ENCODE assay signal across 7 mouse cellular contexts in genomic region chr4:89575529-89575928, GRCm38 (mm10).
DNase-seq lines count a peak whose midpoint lies in the region; ATAC-seq and TF ChIP-seq lines count a peak whose summit lies in the region.

No protein-coding gene starts in this region.

- 24% methylated on average over 10 of the region's 10 CpGs for WGBS in neural tube, embryonic 11.5 days

- H3K4me1 ChIP-seq in ES-Bruce4 (ENCODE audit: control insufficient read depth, insufficient read depth, low read length), result no peaks in the 10 kb centered on the region
- no peaks in the 10 kb centered on the region for H3K4me1 ChIP-seq in neural tube, embryonic 11.5 days (ENCODE audit: control insufficient read depth, insufficient read depth, low read length)

- H3K9ac ChIP-seq in ES-Bruce4 (ENCODE audit: low read depth, poor library complexity, severe bottlenecking), result no peak overlapping the region
- no peak overlapping the region for H3K9ac ChIP-seq in neural tube, embryonic 11.5 days (ENCODE audit: low read length)

- no peak for TF ChIP-seq EP300 in ES-Bruce4 (IDR thresholded peaks at IDR 0.05; ENCODE audit: insufficient read depth, low read depth, low read length)

- no peak overlapping the region for H3K4me2 ChIP-seq in neural tube, embryonic 11.5 days (ENCODE audit: low read depth)

- 0 out of 2 replicates have a peak, but pooled peaks have one; percentile 59 for ATAC-seq in neural tube, embryonic 11.5 days (ENCODE audit: insufficient read depth, low FRiP score, low TSS enrichment)

- TF ChIP-seq POLR2A in ES-Bruce4 (IDR thresholded peaks at IDR 0.05; ENCODE audit: insufficient read depth, low read length), result no peak

- H3K27me3 ChIP-seq in ES-Bruce4 (ENCODE audit: control insufficient read depth, insufficient read depth, low read length, poor library complexity, severe bottlenecking), result no peaks in the 10 kb centered on the region
- H3K27me3 ChIP-seq in neural tube, embryonic 11.5 days (ENCODE audit: control insufficient read depth, insufficient read depth, low read length), result no peaks in the 10 kb centered on the region

- TF ChIP-seq CTCF in ES-Bruce4 (IDR thresholded peaks at IDR 0.05; ENCODE audit: low read depth, low read length), result peak; percentile 43

- no peaks in the 10 kb centered on the region for H3K36me3 ChIP-seq in ES-Bruce4 (ENCODE audit: control insufficient read depth, insufficient read depth, low read length, poor library complexity, severe bottlenecking)
- no peaks in the 10 kb centered on the region for H3K36me3 ChIP-seq in neural tube, embryonic 11.5 days (ENCODE audit: control insufficient read depth, insufficient read depth, low read length)

- no peaks in the 10 kb centered on the region for H3K9me3 ChIP-seq in ES-Bruce4 (replicated peaks; ENCODE audit: control insufficient read depth, insufficient read depth, low read length, poor library complexity, severe bottlenecking)
- no peaks in the 10 kb centered on the region for H3K9me3 ChIP-seq in neural tube, embryonic 11.5 days (ENCODE audit: control insufficient read depth, low read length)

- H3K4me3 ChIP-seq in ES-Bruce4 (ENCODE audit: low read depth, low read length), result no peak overlapping the region
- no peak overlapping the region for H3K4me3 ChIP-seq in neural tube, embryonic 11.5 days (ENCODE audit: low read depth, low read length)

- peak; percentile 67 for DNase-seq in A20 (ENCODE audit: low read depth, low spot score)
- peak; percentile 2 for DNase-seq in cerebellum, adult 9-11 months
- DNase-seq in frontal cortex, postnatal 14 days (ENCODE audit: low spot score in 2 of 2), result peak; percentile 20 to 42
- DNase-seq in left cerebral cortex, adult 11 months (ENCODE audit: low spot score), result peak; percentile 25
- DNase-seq in neural tube, embryonic 11.5 days (ENCODE audit: low spot score), result peak; percentile 51
- DNase-seq in thymus, adult 18-20 months, result no peak

- H3K27ac ChIP-seq in ES-Bruce4 (ENCODE audit: insufficient read depth, low read length), result no peak overlapping the region
- H3K27ac ChIP-seq in neural tube, embryonic 11.5 days (ENCODE audit: low read depth, low read length), result no peak overlapping the region

Comparison
In these comparisons a context has a peak if more than half of its experiments do, and no peak if none do; other contexts are left out.
1. DNase-seq: peak in A20 (single experiment), cerebellum, adult 9-11 months (single experiment), frontal cortex, postnatal 14 days (2 of 2), left cerebral cortex, adult 11 months (single experiment) and neural tube, embryonic 11.5 days (single experiment); none in thymus, adult 18-20 months (0 of 2).